Mouse (Mus musculus) retina, postnatal 1 day (tissue): ENCODE results near the gene Hras.

ENCODE experiments used
- DNase-seq: peaks from one replicate; pipeline ENCODE4 v3.0.0-alpha.2; 2012

Gene Hras

GRCm38 (mm10) chr7:141193948-141194347, at the start of gene Hras, which contains the start of gene Lrrc56:
Gene Hras, minus strand, starts transcription at chr7:141194005.
Gene Lrrc56, plus strand, starts transcription at chr7:141194157.
- peak; percentile 98 for DNase-seq

GRCm38 (mm10) chr7:141231551-141231950, 37.7 kb upstream of the Hras start:
- no peak for DNase-seq

- DNase-seq = no peak
These were observed 37.3 kb upstream of the Hras start for GRCm38 (mm10) chr7:141231111-141231510.

- DNase-seq = no peak
These were observed 36.8 kb upstream of the Hras start for GRCm38 (mm10) chr7:141230570-141230969.

- DNase-seq = no peak
These were observed 35.9 kb upstream of the Hras start for GRCm38 (mm10) chr7:141229702-141230101.

- DNase-seq = peak; percentile 95
These were observed 34.7 kb upstream of the Hras start, which contains the start of gene Phrf1 for GRCm38 (mm10) chr7:141228279-141229067. Gene Phrf1, plus strand, starts transcription at chr7:141228784.

- no peak for DNase-seq
These were observed 34.0 kb upstream of the Hras start for GRCm38 (mm10) chr7:141227796-141228195.

GRCm38 (mm10) chr7:141226535-141226934, 32.7 kb upstream of the Hras start:
- DNase-seq = no peak

- no peak for DNase-seq
These were observed 29.0 kb upstream of the Hras start for GRCm38 (mm10) chr7:141222696-141223215.

- no peak for DNase-seq
These were observed 28.3 kb upstream of the Hras start for GRCm38 (mm10) chr7:141222126-141222467.

GRCm38 (mm10) chr7:141221249-141222125, 27.7 kb upstream of the Hras start:
- DNase-seq = peak; percentile 100

- no peak for DNase-seq
These were observed 26.6 kb upstream of the Hras start for GRCm38 (mm10) chr7:141220377-141220776.

- no peak for DNase-seq
These were observed 25.8 kb upstream of the Hras start for GRCm38 (mm10) chr7:141219558-141220099.

- no peak for DNase-seq
These were observed 24.8 kb upstream of the Hras start for GRCm38 (mm10) chr7:141218557-141219133.

- no peak for DNase-seq
These were observed 24.3 kb upstream of the Hras start for GRCm38 (mm10) chr7:141218141-141218540.

- DNase-seq = no peak
These were observed 23.7 kb upstream of the Hras start for GRCm38 (mm10) chr7:141217343-141218013.

- DNase-seq = no peak
These were observed 23.1 kb upstream of the Hras start for GRCm38 (mm10) chr7:141216894-141217293.

- no peak for DNase-seq
These were observed 22.3 kb upstream of the Hras start for GRCm38 (mm10) chr7:141215880-141216733.

GRCm38 (mm10) chr7:141215101-141215879, 21.5 kb upstream of the Hras start, which contains the start of gene Rassf7:
Gene Rassf7, plus strand, starts transcription at chr7:141215860.
- peak; percentile 96 for DNase-seq

- no peak for DNase-seq
These were observed 20.5 kb upstream of the Hras start for GRCm38 (mm10) chr7:141214310-141214709.
